Mouse (Mus musculus) A20 (cell line): Measurements from ENCODE around the gene Cand2.

Experiments used
- DNase-seq: peaks from one replicate; pipeline ENCODE4 v3.0.0-alpha.2; 2011; ENCODE audit warnings: low read depth, low spot score

Gene Cand2

DNA sequence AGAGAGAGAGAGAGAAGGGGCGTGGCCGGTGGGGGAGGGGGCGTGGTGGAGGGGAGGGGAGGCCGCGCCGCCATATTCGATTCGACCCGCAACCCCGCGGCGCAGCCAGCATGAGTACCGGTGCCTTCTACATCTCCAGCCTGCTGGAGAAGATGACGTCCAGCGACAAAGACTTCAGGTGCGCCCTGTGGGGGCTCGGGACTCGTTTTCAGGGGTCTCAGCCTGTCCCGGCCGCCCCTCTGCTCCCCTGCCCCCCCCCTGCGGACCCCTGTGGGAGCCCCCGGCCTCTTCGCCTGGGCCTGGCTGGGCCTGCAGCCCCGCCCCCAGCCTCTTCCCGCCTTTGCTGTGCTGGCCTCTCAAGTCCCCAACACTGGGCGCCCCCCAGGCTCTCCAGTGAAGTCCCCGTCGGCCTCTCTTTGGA, at the start of gene Cand2:
Gene Cand2 (plus strand): TSS at position 38 of the 421 bp plus-strand sequence.
- DNase-seq: peak; percentile 83

DNA sequence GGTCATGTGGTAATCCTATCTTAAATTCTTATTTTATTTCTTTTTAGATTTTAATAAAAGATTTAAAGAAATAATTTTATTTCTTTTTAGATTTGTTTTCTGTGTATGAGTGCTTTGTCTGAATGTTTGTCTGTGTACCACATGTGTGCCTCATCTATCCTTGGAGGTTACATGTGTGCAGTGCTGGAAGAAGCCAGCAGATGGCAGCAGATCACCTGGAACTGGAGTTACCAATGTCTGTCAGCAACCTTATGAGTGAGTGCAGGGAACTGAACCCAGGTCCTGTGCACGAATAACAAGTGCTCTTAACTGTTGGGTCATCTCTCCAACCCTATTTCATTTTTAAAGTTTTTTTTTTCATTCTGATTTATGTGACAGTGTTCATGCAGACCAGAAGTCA, 47.2 kb upstream of the Cand2 start:
- peak; percentile 71 for DNase-seq

DNA sequence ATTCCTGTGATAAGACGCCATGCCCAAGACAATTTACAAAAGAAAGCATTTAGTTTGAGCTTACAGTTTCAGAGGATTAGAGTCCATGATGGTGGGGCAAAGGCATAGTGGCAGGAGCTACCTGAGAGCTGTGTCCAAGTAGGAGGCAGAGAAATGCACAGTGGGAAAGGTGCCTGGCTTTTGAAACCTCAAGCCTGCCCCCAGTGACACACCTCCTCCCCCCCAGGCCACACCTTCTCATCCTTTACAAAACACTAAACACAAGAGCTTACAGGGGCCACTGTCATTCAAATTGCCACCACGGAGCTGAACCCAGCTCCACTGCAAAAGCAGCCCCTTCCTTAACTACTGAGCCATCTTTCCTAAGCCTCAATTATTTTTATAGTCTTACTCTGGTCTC, 46.8 kb upstream of the Cand2 start:
- DNase-seq: no peak

DNA sequence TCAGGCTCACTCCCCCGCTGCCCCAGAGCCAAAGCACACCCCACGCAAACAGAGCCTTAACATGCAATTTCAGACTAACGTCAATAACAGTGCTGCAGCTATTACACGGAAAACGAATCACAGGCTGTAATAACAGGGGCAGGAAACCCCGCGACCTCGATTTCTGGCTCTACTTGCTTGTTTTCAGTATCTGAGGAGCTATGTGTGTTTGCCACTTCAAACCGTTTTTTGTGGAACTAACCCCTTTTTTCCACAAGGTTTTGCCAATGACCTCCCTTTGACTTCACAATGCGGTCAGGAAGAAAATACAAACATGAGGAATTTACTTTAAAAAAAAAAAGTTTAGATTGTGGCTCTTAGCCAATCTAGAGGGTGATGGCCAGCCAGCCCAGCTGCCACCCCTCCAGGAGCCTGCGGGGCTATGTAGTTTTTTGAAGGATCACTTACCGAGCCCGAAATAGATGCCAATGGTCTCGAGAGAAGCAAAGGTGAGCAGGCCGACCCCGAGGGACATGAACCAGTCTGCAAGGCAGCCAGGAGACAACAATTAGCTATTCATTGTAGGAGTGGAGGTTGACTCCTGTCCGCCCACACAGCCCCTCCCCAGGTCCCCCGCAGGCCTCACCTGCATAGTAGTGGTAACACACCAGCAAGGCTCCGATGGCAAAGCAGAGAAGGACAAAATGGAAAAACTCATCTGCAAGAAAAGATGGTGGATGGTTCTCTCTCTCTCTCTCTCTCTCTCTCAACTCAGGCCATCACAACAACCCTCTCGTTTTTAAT, 43.6 kb upstream of the Cand2 start:
- DNase-seq: no peak

DNA sequence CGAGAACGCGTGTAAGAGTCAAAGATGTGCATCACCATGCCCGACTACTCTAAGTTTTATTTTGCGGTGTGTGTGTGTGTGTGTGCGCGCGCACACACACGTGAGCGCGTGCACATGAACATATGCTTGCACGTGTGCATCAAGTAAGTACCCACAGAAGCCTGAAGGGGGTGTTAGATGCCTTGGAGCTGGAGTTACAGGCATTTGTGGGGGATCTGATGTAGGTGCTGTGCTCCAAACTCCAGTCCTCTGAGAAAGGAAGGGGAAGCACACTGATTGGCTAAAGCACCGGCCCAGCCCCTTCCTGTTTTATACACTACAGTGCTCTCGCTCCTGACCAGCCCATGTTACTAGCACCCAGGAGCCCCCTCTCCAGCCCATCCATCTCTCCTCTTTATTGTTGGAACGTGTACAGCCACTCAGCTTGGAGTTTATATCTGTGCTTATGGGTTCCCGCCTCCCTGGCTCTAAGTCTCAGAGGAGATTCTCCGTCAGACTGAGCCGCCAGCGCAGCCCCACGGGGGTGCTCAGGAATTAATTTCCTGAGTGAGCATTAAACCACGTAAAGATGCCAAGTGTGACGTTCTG, 41.9 kb upstream of the Cand2 start:
- DNase-seq: no peak

DNA sequence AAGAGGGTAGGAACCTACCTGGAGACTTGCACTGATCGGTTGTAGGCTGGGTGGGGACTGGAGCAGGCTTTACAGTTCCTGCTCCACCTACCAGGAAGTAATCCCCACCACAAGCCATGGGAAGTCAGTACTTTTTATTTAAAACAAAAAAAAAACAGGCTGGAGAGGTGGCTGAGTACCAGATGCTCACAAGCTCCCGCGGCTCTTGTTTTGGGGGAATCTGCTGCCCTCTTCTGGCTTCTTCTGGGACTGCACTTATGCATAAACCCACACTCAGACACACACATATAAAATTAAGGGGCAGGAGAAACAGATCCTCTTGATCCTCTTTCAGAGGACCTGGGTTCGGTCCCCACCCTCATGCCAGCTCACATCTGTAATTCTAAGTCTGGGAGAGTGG, 39.4 kb upstream of the Cand2 start:
- peak; percentile 74 for DNase-seq

DNA sequence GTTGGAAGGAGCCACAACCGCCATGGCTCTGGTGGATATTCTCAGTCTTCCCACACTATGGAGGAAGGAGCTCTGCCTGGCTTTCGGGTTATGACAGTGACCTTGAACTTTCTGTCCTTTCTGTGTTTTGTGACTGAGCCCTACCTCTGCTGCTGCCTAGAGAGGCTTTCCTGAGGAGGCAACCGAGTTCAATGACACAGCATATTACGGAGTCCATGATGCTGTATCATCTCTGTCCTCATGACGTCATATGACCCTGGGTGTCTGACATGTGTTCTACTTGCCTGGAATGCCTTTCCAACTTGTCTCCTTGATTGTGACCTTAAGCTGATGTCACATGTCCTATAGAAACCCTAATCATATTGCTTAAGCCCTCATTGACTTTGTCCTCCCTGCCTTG, 35.3 kb upstream of the Cand2 start:
- no peak for DNase-seq

DNA sequence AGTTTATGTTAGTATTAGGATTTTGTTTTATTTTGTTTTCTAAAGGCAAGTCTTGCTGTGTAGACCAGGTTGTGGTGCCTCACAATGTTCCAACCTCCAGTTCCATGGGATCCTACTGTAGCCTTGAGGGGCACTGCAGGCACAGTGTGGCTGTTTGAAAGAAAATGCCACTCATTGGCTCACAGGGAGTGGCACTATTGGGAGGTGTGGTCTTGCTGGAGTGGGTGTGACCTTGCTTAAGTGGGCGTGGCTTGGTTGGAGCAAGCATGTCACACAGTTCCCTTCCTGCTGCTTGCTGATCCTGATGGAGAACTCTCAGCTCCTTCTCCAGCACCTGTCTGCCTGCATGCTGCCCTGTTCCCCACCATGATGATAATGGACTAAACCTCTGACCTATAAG, 30.8 kb upstream of the Cand2 start:
- DNase-seq: peak; percentile 59

DNA sequence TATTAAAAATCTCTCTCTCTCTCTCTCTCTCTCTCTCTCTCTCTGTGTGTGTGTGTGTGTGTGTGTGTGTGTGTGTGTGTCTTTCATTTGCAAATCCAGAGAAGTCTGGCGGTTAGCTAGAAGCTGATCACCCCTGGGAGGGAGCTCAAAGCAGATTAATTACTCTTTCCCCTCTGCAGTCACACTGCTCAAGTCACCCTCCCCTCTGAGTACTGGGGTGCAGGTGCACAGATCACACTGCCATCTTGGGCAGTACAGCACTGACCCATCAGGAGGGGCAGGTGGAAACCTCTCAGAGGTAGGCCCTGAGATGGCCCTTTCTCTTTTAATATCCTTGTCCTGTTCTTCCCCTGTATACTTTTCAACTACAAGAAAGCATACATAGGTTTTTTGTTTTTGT, 28.0 kb upstream of the Cand2 start:
- DNase-seq: no peak

DNA sequence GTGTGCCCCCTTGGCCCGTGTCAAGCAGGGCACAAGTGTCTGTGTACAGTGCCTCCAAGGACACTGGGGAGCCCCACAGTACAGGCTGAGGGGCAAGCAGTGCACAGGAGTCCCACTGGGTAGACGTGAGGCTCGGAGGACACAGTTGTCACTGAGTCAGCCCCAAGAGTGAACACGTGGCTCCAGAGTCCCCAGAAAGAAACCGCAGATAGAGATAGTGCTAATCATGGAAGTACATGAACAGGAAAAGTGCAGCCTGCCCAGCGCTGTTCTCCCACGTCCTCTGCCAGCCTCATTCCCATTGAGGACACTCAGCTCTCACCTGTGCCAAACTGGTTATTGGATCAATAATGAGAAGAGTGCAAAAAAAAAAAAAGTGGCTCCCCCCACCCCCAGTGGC, 18.8 kb upstream of the Cand2 start:
- DNase-seq: no peak

DNA sequence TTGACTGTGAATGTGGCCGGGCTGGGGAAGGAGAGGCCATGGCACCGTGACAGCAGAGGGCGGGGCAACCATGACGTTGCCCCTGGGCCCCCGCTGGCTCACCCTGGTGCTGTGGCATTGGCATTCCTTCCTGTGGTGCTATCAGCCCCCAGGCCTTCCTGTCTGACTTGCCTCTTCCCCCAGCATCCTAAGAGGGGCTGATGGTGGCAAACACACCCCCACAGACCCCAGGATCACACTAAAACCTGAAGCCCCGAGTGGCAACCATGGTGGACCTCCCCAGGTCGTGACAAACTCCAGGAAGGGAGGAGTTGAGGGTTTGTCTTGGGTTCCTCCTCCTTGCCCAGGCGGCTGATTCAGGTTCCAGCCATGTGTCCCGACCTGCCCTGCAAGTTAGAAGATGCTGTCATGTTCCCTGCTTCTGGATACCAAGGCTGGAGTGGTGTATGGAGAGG, 15.3 kb upstream of the Cand2 start:
- DNase-seq: no peak

DNA sequence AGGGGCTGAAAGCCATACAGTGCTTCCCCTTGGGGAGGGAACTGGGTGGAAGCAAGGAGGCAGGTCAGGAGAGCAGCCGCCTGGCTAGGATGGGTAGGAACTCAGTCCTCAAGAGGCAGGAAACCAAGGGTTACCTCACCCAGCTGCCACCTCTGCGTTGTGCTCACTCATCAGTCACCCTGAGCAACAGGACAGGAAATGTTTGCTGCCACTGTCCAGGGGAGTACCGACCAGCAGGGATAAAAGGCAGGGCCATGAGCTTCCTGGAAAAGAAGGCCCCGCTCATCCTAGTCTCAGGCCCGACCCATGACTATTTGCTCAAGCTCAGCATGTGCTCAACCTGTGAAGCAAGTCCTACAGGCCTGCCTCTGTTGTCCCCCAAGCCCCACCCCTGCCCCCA, 14.9 kb upstream of the Cand2 start:
- DNase-seq: no peak

DNA sequence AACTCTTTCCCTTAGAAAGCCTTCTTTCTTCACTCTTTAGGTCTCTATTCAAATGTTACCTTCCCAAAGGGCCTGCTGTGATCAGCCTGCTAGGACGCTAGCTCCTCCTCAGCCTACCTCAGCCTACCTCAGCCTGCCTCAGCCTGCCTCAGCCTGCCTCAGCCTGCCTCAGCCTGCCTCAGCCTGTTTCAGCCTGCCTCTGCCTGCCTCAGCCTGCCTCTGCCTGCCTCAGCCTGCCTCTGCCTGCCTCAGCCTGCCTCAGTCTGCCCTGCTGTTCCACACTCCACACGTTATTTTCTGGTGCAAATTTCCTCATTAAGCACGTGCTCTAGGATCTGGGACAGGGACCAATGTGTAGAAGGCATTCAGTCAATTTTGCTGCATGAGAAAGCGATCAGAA, 14.2 kb upstream of the Cand2 start:
- DNase-seq: no peak

DNA sequence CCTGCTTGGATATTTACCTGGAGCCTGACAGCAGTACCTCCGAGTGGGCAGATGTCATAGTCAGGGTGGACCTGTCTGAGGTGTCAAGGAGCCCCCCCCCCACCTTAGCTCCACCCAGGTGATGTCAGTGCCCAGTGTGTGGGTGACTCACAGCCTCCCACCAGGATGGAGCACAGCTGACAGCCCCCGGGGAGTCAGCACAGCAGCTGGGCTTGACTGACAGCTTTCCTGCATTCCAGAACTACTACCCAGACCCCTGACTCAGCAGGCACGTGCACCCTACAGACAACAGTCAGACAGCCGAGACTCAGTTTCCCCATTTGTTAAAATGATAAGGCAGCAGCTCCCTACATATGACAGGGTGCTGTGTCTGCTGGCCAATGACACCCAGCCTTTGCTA, 13.4 kb upstream of the Cand2 start:
- DNase-seq: no peak

DNA sequence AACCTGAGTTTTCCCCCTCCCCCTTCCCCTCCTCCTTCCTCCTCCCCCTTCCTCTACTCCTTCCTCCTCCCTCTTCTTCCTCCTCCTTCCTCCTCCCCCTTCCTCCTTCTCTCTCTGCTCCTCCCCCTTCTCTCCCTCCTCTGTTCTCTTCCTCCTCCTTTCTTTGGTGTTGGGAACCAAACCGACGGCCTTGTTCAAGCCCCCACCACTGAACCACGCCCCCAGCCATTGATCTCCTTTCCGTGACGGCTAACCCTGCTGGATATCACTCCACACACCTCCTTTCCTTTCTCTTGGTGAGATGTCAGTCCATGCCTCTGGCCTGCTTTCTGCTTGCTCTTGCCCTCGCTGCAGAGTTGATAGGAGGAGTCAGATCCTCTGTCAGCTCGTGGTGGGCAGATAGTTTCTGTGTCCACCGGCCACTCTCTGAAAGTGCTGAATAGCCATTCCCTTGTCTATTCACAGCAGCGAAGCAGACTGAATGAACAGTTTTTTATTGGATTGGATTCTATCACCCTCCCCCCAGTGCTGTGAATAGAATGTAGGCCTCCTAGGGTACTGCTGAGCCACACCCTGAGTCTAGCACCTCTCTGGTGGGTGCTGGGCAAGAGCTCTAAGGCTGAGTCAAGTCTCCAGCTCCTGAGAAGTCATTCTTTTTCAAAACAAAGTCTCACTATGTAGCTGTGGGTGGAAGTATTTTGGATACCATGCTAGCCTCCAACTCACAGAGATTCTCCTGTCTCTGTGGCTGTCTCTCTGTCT, 12.2 kb upstream of the Cand2 start, which contains the start of gene Tmem40:
Gene Tmem40 (minus strand): TSS at position 416 of the 762 bp plus-strand sequence.
- DNase-seq: no peak

DNA sequence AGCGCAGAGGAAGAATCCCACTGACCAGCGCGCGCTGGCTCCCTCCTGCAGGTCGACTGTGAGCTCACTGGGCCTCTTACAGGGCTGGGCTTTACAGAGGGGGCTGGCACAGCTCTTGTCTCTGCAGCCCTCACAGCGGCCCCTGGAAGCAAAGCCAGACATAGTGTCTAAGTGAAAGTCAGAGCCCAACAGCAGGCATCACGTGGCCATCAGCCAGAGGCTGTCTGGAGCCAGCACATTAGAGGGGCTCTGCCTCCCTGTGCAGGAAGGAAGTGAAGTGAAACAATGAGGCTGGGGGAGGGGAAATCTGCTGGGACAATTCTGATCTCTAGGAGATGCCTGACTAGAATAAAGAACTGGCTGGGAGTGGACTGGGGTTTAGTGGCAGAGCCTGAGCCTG, 10.2 kb upstream of the Cand2 start:
- no peak for DNase-seq

DNA sequence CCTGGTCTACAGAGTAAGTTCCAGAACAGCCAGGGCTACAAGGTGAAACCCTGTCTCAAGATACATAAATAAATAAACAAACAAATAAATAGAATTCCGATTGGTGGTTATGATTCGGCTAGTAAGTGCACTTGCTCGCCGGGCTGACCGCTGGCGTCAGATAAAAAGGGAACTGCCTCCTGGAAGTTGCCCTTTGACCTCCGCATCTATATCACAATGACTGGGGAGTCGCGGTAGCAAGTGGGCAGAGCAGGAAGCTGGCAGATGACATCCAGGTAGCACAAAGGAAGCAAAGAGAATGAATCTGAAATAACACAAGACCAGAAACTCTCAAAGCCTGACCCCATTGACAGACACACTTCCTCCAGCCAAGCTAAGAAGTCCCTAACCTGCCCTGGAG, 7.0 kb upstream of the Cand2 start:
- DNase-seq: no peak

DNA sequence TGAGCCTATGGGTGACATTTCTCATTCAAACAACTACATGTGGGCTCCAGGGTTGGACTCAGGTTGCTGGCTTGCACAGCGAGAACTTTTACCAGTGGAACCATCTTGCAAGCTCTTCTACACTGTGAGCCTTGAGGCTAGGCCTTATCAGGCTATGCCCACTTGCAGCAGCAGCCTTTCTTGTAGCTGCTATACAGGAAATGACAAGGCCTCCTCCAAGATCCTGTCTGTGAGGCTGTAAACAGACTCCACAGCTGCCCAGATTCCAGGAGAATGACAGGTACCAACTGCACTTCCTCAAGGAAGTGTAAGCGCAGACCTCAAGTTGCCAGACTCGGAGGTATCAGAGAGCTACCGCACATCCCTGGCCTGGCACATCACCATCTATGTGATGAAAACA, 6.1 kb upstream of the Cand2 start:
- DNase-seq: no peak

DNA sequence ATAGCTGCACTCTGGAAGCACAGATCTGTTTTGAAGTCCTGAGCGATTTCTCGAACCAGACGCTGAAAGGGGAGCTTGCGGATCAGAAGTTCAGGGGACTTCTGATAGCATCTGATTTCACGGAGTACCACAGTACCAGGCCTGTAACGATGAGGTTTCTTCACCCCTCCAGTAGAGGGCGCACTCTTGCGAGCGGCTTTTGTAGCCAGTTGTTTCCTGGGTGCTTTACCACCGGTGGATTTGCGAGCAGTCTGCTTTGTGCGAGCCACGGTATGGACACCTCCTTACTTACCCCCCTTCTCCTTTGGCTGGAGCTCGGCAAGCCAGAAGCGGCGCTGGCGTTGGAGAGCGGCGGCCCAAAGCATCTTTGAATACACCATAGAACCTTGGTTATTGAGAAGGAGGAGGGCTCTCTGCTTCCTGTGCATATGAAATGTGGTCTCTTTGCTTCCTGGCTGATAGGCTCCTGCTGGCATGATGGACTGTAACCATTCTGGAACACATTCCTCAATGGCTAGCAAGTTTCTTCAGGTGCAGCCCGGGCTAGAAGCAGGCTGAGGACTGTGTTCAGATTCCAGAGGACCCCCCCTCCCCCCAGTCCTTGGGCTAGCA, 4.2 kb upstream of the Cand2 start:
- peak; percentile 19 for DNase-seq

DNA sequence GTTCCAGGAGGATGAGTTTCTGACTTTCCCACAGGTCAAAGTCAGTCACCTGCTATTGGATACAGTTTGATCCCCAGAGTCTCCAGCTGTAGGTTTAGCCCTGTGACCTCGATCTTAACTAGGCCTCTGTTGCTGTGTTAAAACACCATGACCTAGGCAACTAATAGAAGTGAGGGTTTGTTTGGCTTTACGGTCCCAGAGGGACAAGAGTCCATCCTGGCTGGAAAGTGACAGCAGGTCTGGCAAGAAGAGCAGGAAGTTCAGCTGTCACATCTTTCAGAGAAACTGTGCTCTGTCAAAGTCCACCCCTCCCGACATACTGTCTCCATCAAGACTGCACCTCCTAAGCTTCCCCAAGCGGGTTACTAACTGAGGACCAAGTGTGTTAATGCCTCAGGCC, 3.5 kb upstream of the Cand2 start:
- no peak for DNase-seq

DNA sequence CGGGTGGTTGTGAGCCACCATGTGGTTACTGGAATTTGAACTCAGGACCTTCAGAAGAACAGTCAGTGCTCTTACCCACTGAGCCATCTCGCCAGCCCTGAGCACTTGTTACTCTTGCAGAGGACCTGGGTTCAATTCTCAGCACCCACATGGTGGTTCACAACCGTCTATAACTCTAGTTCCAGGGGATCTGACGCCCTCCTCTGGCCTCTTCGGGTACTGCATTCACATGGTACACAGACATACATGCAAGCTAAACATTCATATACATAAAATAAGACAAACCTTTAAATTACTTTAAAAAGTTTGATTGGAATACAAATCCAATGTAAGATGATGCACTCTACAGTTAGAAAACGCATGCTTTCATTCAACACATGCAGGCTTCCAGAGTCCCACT, 2.1 kb upstream of the Cand2 start:
- DNase-seq: no peak

DNA sequence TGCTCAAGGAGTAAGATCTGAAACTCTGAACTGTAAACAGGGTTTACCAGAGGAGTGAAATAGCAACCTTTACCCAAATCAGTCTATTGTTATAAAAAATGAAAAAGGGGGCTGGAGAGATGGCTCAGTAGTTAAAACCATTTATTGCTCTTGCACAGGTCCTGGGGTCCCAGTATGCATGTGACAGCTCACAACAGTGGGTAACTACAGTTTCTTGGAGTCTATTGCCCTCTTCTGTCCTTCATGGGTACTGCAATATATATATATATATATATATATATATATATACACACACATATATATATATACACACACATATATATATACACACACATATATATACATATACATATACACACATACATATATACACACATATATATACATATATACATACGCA, 1.7 kb upstream of the Cand2 start:
- DNase-seq: peak; percentile 56
